Mouse (Mus musculus) brain, embryonic 14.5 days (tissue): ENCODE data around the gene Gramd2.

Experiments used
- CTCF ChIP-seq: fragments of 200-500 bp; IDR thresholded peaks from 2 replicates; pipeline ENCODE4 v1.5.1; 2012; ENCODE audit warnings: inconsistent platforms, mild to moderate bottlenecking, moderate library complexity, borderline replicate concordance; ENCODE audit not compliant: insufficient read depth, insufficient read length; ENCODE audit errors: extremely low read depth
- POLR2A ChIP-seq: fragments of 200-500 bp; IDR thresholded peaks from 2 replicates; pipeline ENCODE4 v1.6.1; 2012; ENCODE audit warnings: mild to moderate bottlenecking, inconsistent platforms, borderline replicate concordance; ENCODE audit not compliant: poor library complexity, insufficient read depth, insufficient read length, severe bottlenecking; ENCODE audit errors: extremely low read depth

DNA sequence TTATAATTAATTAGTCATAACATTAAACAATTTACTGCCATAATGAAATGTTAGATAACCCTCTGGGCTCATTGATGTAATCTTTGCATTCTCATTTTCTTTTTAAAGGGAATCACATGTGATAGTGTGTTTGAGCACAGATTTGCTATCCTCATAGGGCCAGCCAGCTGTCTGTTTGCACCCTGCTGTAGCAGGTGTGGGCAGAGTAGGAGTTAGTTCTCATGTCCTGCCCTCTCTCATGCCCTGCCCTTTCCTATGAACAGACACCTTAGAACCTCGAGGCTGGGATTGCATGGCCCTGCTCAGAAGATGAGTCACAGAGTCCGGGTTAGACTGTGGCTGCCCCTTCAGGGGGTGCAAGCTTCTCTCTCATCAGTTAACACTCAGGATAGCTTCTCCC, 6.5 kb upstream of the Gramd2 start:
- TF ChIP-seq POLR2A (no peak), CTCF (no peak)
